Mouse (Mus musculus) myocyte (in vitro differentiated cells): Measurements from ENCODE around the gene Slc6a1.

ENCODE experiments used
- CEBPB ChIP-seq: IDR thresholded peaks from 2 replicates; pipeline ENCODE4 v1.6.1; 2011; ENCODE audit warnings: mild to moderate bottlenecking, moderate library complexity; ENCODE audit not compliant: poor library complexity, insufficient read depth, severe bottlenecking
- E2F4 ChIP-seq: IDR thresholded peaks from one replicate; pipeline ENCODE4 v1.6.1; 2011; ENCODE audit warnings: mild to moderate bottlenecking, control low read depth, moderate library complexity; ENCODE audit not compliant: insufficient read depth
- MAX ChIP-seq: IDR thresholded peaks from one replicate; pipeline ENCODE4 v1.6.1; 2011; ENCODE audit warnings: low read depth, mild to moderate bottlenecking, control low read depth
- POLR2A ChIP-seq: IDR thresholded peaks from one replicate; pipeline ENCODE4 v1.6.1; 2011; ENCODE audit warnings: low read depth, mild to moderate bottlenecking, control low read depth, moderate library complexity; ENCODE audit not compliant: insufficient read length
- SRF ChIP-seq: IDR thresholded peaks from one replicate; pipeline ENCODE4 v1.6.1; 2011; ENCODE audit warnings: low read depth; ENCODE audit not compliant: control insufficient read depth, insufficient read length
- USF1 ChIP-seq: IDR thresholded peaks from one replicate; pipeline ENCODE4 v1.6.1; 2011; ENCODE audit warnings: low read depth, mild to moderate bottlenecking, control low read depth, moderate library complexity

DNA sequence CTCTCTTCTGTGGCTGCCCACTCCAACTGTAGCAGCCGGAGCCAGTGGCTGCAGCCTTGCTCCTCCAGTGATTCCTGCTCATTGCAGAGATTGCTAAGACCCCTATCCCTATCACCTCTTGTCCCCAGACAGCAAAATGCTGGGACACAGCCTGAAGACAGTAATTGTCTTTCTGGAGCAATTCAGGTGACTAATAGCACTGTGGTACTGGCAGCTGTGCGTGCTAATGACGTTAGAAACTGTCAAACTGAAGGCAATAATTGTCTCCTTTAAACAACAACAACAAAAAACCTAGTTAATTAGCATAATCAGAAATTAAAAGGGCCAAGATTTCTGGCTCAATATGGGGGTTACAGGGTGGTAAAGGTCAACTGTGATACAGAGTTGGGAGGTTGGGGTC lies 18.4 kb upstream of the Slc6a1 start:
- TF ChIP-seq POLR2A = no peak
- no peak for TF ChIP-seq E2F4
- TF ChIP-seq USF1 = no peak
- TF ChIP-seq CEBPB = no peak
- no peak for TF ChIP-seq MAX
- TF ChIP-seq SRF = no peak
